Mouse (Mus musculus) fat pad, adult 2 months (tissue): ENCODE results near the gene Sept3.

Experiments
- DNase-seq: peaks from one replicate; pipeline ENCODE4 v3.0.0-alpha.2; 2011; ENCODE audit warnings: low read depth, low spot score; ENCODE audit errors: extremely low read depth

The Sept3 gene

GRCm38 (mm10) chr15:82268783-82269182, 5.9 kb upstream of the Sept3 start:
- DNase-seq: no peak

GRCm38 (mm10) chr15:82271201-82271600, 3.5 kb upstream of the Sept3 start:
- DNase-seq: no peak

- no peak for DNase-seq
These were observed 2.4 kb upstream of the Sept3 start for GRCm38 (mm10) chr15:82272295-82272694.

- DNase-seq: no peak
These were observed 521 bp downstream of the Sept3 start for GRCm38 (mm10) chr15:82274927-82275901.

GRCm38 (mm10) chr15:82277591-82277990, 2.9 kb downstream of the Sept3 start:
- DNase-seq: no peak

GRCm38 (mm10) chr15:82280638-82281037, 5.9 kb downstream of the Sept3 start:
- DNase-seq: no peak

GRCm38 (mm10) chr15:82286157-82286556, 11.5 kb downstream of the Sept3 start:
- no peak for DNase-seq

- DNase-seq: no peak
These were observed 15.6 kb downstream of the Sept3 start for GRCm38 (mm10) chr15:82290252-82290651.

DNA sequence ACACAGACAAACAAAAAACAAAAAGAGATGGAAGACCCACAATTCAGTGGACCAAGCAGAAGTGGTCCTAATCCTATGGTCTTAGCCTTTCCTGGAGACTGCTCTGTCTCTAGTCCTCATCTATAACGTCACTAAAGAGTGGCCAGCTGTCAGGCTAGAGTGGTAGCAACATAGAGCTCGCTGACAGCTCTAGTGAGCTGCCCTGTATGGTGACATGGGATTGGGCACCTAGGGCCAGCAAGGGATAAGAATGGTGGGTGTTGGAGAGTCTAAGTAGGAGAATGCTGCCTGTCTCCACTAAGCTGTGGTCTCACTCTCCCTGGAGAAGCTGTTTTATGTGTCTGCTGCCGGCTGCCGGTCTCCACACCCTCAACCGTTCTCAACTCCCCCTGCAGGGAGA, 18.2 kb downstream of the Sept3 start:
- no peak for DNase-seq

GRCm38 (mm10) chr15:82293271-82293711, 18.6 kb downstream of the Sept3 start:
- DNase-seq: no peak

DNA sequence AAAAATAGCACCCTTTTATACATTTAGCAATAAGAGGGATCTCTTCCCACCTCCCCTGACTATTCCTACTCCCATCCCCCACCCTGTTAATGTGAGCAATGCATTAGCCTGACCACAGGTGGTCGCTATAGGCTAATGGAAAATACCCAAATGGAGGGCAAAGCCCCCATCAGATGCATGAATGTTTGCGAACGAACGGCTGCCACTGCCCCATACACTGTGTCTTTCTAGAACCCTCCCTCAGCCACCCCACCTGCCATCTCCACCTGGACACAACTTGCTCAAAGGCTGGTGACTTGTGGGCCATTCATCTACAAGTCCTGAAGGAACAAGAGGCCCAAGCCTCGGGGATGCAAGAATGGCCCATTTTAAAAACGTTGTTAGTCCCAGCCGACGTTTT, 19.4 kb downstream of the Sept3 start:
- DNase-seq: no peak

DNA sequence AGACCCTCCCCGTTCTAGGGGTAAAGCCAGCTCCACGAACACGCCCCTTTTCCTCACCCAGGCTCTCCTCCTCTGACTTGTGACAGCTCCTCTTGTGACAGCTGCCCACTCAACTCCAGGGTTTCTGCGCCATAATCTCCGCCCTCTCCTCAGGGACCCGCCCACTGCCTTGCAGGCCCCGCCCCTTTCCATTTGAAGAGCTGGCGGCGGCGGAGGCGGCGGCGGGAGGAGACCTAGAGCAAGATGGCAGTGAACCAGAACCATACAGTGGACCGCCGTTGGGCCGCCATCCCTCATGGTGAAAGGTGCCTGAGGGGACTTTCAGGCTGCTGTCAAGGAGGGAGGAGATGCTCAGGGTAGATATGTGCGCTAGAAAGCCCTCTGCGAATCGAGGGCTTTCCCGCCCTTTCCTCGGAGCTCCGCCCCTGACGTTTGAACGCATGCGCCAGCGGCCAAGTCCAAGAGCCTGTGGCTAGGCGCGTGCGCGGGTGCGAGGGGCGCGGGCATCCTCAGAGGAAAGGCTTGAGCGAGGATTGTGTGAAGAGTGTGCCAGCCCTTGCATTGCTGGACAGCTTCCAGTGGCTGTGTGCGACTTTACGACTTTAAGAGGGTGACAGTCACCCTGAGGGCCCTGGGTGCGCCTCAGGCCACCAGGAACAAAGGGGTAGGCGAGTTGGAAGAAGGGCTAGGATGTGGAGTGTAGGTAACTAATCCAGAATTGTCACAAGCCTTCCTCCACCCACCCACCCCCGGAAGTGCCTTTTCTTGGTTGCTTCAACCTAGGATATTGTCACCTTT, 24.3 kb downstream of the Sept3 start, which contains the start of gene Wbp2nl:
Gene Wbp2nl, plus strand, starts transcription at position 191 of the 798 bp plus-strand sequence.
- DNase-seq: no peak

DNA sequence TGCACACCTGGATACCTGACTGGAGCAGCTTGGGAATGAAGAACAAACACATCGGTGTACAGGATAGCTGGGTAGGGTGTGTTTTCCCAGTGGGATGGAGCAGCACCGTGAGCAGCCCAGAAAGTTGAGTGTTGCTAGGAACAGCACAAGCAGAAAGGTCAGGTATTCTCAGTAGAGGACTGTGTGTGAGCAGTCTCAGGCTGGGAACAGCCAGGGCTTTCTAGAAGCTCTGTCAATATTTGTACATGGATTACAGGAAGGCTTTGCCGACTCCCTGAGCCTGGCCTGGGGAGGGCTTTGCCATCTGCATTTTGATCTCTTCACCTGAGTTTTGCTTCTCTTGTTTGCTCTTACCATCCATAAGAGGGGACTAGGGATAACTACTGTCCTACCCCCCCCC, 32.4 kb downstream of the Sept3 start:
- no peak for DNase-seq

- peak; percentile 77 for DNase-seq
These were observed 33.7 kb downstream of the Sept3 start for GRCm38 (mm10) chr15:82308416-82308815.

GRCm38 (mm10) chr15:82317839-82318238, 43.1 kb downstream of the Sept3 start:
- DNase-seq: peak; percentile 91

GRCm38 (mm10) chr15:82319613-82320012, 44.9 kb downstream of the Sept3 start:
- DNase-seq: no peak

DNA sequence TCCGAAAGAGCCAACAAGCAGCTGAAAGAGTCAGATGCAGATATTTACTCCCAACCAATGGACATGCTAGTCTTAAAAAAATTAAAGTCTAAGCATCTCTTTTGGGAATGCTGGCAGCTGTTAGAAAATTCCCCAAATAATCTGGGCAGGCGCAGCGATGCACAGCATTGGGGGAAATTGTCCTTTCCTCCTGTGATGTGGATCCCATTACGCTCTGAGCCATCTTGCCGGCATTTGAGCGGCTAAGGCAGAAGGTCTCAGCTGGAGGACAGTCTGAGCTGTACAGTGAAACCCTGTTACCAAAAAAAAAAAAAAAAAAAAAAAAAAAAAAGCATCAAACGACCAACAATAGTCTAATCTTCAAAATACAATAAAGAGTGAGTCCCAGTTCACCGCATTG, 47.5 kb downstream of the Sept3 start:
- no peak for DNase-seq

DNA sequence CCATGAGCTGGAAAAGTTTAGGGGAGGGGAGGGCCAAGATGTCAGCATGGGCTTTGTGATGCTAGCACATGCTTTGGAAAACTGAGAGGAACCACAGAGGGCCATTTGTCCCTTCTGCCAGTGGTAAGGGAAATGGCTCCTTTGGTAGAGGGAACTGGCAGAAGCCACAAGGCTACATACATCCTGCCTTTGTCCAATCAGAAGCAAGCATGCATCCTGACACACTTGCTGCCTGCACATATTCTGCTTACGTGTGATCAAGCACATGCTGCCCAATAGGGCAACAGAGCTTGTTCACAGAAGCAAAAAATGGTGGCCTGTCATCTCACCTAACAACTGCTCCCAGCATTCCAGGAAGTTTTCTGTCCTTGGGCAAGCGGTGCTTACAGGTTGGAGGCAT, 50.7 kb downstream of the Sept3 start:
- no peak for DNase-seq

DNA sequence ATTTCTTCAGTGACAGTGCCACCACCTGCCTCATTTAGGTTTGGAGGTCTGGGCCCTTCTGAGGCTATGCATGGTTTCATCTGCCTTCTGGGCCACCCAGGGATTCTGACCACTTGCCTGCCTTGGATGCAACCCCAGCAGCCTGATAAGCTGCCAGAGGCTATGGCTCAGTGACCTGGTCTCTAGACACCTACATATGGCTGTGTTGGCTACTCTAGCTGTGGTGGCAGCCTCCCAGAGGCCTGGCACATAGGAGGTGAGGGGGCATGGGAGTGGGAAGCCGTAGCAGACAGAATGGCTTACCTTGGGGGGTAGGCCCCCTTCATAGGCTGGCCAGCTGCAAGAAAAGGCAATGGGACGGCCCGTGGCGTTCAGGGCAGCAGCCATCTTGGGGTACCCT, 60.5 kb downstream of the Sept3 start:
- DNase-seq: no peak

DNA sequence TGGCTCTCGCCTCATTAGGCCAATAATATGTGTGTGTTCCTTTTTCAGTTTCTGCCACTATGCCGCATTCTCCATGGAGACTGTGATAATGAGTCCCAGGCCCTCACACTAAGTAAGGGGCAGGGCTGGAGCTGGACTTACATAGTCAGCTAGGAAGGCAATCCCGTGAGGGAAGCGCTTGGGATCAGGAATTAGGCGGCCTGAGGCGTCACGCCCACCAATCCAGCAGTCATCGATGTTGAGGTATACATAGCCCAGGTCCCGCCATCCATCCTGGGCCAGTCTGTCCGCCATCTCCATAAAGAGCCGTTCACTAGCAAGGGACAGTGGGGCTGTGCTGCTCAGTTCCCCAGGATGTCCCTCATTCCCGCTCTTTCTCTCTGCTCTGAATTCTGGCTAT, 61.9 kb downstream of the Sept3 start:
- DNase-seq: no peak

DNA sequence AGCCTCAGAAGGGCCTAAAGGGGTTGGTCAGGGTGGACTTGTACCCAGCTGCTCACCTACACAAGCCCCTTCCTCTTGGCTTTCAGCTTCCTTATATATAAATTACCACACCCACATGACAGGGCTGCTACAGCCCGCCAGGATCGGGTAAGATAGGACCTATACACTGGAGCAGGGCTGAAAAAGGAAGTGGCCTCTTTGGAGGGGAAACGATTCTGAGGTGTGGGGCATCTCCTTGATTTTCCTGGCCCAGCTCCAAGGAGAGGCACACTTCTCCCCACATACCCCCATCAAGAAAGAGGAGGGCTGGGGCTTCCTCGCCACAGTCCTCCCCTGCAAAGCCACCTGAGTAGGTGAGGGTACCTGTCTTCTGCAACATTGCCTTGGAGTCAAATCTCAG, 63.2 kb downstream of the Sept3 start:
- no peak for DNase-seq
